Mouse (Mus musculus) urinary bladder, postnatal 4 days (tissue): ENCODE data around the gene Nr1h2.

Source experiments
- DNase-seq, 2 experiments: peaks; one replicate each; pipeline ENCODE4 v3.0.0; 2021 to 2022; ENCODE audit warnings: low spot score in 2 of 2

The Nr1h2 gene

GRCm38 (mm10) chr7:44529518-44529917 is 24.2 kb downstream of the Nr1h2 start:
- no peak for DNase-seq

DNA sequence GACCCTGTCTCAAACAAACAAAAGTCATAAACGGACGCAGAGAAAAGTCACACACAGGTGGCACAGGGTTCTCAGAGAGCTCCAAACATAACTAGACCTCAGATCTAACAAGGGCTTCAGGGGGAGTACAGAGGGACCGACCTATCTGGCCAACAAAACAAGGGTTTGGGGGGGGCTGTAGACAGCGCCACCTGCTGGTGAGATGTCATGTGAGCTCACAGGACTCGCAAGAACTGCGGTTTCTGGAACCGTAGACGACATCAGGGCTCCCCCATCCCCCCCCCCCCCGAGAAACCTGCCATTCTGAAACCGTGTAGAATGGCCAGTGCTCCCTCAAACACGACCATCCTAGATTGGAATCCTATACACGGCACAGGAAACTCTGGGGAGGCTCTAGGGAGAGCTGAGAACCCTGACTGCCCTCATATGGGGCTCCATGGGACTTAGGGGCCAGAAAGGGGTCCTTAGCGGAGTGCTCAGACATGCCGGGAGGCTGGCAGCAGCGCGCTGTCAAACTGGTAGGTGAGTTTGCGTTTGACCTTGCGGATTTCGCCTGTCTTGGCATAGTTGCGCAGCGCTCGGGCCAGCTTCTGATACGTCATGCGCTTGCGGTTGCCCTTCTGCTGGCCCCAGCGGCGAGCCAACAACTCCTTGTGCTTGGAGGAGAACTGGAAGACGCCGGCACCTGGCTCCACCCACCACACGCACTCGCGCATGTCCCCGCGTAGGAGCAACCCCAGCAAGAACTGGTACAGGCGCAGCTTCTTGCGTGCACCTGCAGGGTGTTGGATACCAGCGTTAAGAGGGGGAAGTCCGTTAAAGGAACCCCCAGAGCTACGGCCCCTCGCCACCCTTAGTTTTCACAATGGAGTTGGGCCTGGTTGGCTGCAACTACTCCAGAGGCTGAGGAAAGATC is 26.0 kb downstream of the Nr1h2 start:
- peak in 1 of 2 experiments; percentile 50 for DNase-seq

DNA sequence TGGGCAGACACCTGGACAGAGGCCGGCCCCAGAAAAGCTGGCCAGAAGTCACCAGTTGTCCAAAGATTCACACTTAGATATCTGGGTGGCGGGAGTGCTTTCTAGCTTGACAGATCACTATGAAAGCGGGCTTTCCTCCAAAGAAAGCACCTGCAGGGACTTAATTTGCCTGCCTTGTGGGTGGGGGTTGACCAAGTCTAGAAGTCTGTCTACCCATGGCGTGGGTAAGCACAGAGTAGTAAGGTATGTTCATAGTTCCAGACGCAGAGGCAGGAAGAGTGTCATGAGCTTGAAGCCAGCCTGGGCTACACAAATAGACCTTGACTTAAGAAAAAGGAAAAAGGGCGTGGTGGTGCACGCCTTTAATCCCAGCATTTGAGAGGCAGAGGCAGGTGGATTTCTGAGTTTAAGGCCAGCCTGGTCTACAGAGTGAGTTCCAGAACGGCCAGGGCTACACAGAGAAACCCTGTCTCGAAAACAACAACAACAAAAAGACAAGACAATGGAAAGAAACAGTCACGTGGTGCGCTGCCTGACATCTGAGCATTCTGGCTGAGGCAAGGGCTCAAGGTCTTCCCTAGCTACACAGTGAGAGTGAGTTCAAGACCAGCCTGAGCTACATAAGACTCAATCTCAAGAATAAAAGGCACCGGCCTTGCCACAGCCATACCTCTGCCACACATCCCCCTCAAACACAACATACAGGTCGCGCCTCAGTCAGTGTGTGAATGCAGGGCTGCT is 27.2 kb downstream of the Nr1h2 start:
- DNase-seq = no peak

GRCm38 (mm10) chr7:44525126-44525832 is 28.5 kb downstream of the Nr1h2 start:
- DNase-seq = peak; percentile 78 to 81

- DNase-seq = no peak
Measured at GRCm38 (mm10) chr7:44524502-44524901, 29.2 kb downstream of the Nr1h2 start, which contains the start of gene Mybpc2. Gene Mybpc2 (minus strand): TSS chr7:44524656.

DNA sequence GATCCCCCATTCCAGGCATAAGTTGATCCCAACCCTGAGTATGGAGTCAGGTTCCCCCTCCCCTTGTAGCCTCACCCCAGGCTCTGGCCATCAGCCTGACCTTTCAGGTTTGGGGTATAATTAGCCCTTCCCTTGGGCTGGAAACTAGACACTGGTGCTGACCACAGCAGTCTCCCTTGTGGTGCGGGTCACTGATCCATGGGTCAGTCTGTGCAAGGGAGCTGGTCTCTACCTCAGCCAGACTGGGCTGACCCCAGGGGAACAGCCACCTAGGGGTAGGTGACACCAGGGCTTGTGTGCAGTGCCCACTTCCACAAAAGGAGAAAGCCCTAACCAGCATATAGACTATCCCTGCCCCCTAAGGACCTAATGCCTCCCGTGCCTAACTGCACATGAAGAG is 30.7 kb downstream of the Nr1h2 start:
- DNase-seq = no peak

GRCm38 (mm10) chr7:44521710-44522109 is 32.0 kb downstream of the Nr1h2 start:
- DNase-seq = peak in 1 of 2 experiments; percentile 35

- no peak for DNase-seq
Measured at GRCm38 (mm10) chr7:44520990-44521389, 32.8 kb downstream of the Nr1h2 start.

DNA sequence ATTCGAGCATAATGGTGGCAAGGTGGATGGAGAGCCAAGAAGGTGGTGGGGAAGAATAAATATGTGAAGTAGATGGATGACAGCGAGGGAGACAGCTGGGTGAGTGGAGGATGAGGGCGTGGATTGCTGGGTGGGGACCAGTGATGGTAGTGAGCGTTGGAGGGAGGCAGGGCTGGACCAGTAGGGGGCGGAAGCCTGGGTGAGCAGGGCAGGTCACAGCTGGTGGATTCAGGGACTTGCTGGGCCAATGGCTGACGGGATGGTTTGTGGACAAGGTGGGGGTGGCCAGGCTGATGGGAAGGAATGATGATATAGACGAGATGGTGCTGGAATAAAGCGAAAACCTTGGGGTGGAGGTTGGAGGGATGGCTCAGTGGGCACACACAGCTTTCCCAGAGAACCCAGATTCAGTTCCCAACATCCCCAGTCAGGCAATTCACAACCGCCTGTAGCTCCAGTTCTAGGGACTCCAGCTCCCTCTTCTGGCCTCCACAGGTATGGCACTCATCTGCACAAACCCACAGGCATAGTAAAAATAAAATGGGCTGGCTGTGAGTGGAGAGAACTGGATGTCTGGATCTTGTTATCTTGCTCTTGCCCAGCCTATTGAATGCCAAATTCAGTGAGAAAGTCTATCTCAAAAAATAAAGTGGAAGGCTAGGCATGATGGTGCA is 34.4 kb downstream of the Nr1h2 start:
- no peak for DNase-seq

DNA sequence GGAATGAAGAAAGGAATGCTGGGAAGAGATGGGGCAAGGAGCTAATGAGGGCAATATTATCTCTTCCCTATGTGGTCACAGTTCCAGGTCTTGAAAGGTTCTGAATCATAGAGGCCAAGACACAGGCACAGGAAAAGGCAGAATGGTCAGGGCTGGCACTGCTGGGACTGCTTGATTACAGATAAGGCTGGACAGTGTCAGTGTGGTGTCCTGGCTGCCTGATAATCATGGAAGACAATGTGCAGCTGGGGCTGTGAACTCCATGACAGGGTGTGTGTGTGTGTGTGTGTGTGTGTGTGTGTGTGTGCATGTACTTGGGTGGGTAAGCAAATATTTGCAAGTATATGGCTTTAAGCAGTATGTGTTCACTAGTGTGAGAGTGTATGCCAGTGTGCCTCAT is 46.3 kb downstream of the Nr1h2 start:
- no peak for DNase-seq

DNA sequence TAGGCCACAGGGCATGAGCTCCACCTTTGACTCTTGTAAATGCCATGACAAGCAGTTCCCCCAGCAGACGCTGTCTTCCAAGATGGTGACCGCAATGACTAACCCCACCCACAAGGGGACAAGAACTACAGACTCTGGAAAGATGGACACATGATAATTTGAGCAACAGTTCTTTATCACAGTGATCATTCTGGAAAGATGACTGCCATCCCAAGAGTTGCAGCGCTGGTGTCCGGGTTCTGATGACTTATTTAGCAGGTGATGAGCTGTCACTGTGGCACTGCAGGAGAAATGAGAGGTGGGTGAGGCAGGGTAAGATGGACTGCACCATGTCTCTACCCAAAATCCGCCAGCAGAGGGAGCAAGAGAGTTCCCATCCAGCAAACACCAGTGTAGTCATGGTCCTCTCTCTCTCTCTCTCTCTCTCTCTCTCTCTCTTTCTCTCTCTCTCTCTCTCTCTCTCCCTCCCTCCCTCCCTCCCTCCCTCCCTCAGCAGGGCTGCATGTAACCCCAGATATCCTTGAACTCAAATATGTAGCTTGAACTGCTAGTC is 52.1 kb downstream of the Nr1h2 start:
- no peak for DNase-seq

DNA sequence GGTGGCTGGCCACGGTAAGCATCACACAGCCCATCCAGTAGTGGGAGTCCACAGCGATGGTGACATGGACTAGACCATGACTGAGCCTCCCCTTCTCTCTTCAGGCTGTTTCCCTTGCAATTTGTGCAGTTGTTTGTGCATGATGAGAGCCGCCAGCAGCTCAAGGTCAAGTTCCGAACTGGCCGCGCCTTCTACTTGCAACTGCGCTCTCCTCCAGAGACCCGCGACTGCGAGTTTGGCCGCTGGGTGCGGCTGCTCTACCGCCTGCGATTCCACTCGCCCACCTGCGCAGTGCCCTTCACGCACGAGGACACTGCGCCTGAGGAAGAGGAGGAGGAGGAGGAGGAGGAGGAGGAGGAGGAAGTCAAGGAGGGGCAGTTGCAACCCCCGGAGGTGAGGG is 53.7 kb downstream of the Nr1h2 start:
- no peak for DNase-seq
